33 mouse cellular contexts compared by ENCODE assay signal in genomic region chr11:6840775-6841174, GRCm38 (mm10). TPM values are rescaled to one million over a fixed set of nuclear protein-coding genes. Genes with fewer than 3 reads are reported as not detected.
"Had no signal": no experiment of that assay in that cellular context is flagged by ENCODE, and none has a peak within 500 bp of the region (broad histone marks: within the 10 kb centered on the region; RNA-seq: fewer than 3 reads in every experiment).

No protein-coding gene starts in this region.

- H3K27me3 ChIP-seq: kidney, embryonic 15.5 days; limb, embryonic 12.5 days; limb, embryonic 15.5 days; liver, embryonic 12.5 days; liver, embryonic 15.5 days; lung, embryonic 15.5 days; midbrain, embryonic 12.5 days; neural tube, embryonic 13.5 days had no signal

- H3K9ac ChIP-seq: kidney, embryonic 15.5 days; limb, embryonic 12.5 days; limb, embryonic 15.5 days; liver, embryonic 12.5 days; liver, embryonic 15.5 days; lung, embryonic 15.5 days; midbrain, embryonic 12.5 days; neural tube, embryonic 13.5 days had no signal

- H3K36me3 ChIP-seq: kidney, embryonic 15.5 days; limb, embryonic 12.5 days; limb, embryonic 15.5 days; liver, embryonic 12.5 days; liver, embryonic 15.5 days; lung, embryonic 15.5 days; midbrain, embryonic 12.5 days; neural tube, embryonic 13.5 days had no signal

- H3K4me1 ChIP-seq: kidney, embryonic 15.5 days; limb, embryonic 12.5 days; limb, embryonic 15.5 days; liver, embryonic 12.5 days; liver, embryonic 15.5 days; lung, embryonic 15.5 days; midbrain, embryonic 12.5 days; neural tube, embryonic 13.5 days had no signal

- DNase-seq: kidney, adult 11 months; kidney, adult 8-10 months; kidney, postnatal 10 days; kidney, postnatal 4 days; left cerebral cortex, postnatal 4 days; lung, adult 18-20 months; lung, postnatal 10 days; lung, postnatal 4 days; retina, postnatal 1 day; right cerebral cortex, postnatal 4 days; thymus, adult 2 months; thymus, postnatal 25 days had no signal

- H3K4me3 ChIP-seq: kidney, embryonic 15.5 days; limb, embryonic 12.5 days; limb, embryonic 15.5 days; liver, embryonic 12.5 days; liver, embryonic 15.5 days; lung, embryonic 15.5 days; midbrain, embryonic 12.5 days; myocyte; neural tube, embryonic 13.5 days had no signal

- H3K27ac ChIP-seq: kidney, embryonic 15.5 days; limb, embryonic 12.5 days; limb, embryonic 15.5 days; liver, embryonic 12.5 days; liver, embryonic 15.5 days; lung, embryonic 15.5 days; midbrain, embryonic 12.5 days; neural tube, embryonic 13.5 days; stomach, postnatal 0 days had no signal

RNA-seq across cellular contexts. Expression of gene Gm11983, which starts 3.3 kb away (rescaled TPM):
- total RNA-seq: layer of hippocampus, adult 18-20 months; layer of hippocampus, postnatal 14 days; left cerebral cortex, adult 8-10 months; left cerebral cortex, postnatal 14 days; left cerebral cortex, postnatal 4 days; megakaryocyte progenitor cell, adult 5-6 weeks; megakaryocyte-erythroid progenitor cell, adult 5-6 weeks; monocyte, adult 5-6 weeks; neutrophil, adult 5-6 weeks had no signal
- polyA plus RNA-seq: kidney, embryonic 15.5 days; limb, embryonic 12.5 days; limb, embryonic 15.5 days; liver, embryonic 12.5 days; liver, embryonic 15.5 days; lung, embryonic 15.5 days; midbrain, embryonic 12.5 days; midbrain, embryonic 16.5 days; myocyte; neural tube, embryonic 13.5 days; stomach, embryonic 14.5 days; stomach, postnatal 0 days; thymus, adult 2 months; urinary bladder, adult 2 months had no signal
